Comparison of ENCODE assay signal across 8 mouse cellular contexts in the genomic region with DNA sequence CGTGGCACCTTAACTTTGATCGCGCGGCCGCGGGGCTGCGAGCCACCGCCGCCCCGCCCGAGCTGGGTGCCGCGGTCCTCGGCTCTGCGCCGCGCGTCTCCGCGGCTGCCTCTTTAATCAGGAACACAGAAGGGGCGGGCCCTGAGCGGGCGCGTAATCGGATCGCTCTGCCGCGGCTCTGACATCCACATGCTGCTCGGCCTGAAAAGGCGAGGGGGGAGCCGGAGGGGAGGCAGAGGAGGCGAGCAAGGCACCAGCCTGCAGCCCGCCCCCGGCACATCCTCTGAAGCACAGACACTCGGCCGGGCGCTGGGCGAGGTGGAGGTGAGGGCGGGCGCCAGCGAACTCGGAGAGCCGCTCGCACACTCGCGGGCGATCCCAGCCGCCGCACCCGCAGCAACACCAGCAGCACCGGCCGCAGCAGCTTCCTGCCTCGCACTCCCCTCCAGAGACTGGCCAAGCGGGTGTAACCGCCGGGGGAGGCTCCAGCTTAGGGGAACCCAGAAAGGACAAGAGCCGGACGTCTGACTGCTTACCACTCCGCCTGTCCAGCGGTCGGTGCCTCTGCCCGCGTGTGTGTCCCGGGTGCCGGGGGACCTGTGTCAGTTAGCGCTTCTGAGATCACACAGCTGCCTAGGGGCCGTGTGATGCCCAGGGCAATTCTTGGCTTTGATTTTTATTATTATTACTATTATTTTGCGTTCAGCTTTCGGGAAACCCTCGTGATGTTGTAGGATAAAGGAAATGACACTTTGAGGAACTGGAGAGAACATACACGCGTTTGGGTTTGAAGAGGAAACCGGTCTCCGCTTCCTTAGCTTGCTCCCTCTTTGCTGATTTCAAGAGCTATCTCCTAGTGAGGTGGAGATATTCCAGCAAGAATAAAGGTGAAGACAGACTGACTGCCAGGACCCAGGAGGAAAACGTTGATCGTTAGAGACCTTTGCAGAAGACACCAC. TPM values are rescaled to one million over a fixed set of nuclear protein-coding genes. Genes with fewer than 3 reads are reported as not detected.
A peak's percentile ranks its signal among the peaks of the same experiment; 100 is the strongest.
DNase-seq lines count a peak whose midpoint lies in the region; ATAC-seq and TF ChIP-seq lines count a peak whose summit lies in the region.

Nrp2 (plus strand) TSS at position 128 of the 959 bp plus-strand sequence.

- no peaks in the 10 kb centered on the region for H3K36me3 ChIP-seq in forebrain, embryonic 12.5 days (replicated peaks)
- no peaks in the 10 kb centered on the region for H3K36me3 ChIP-seq in heart, embryonic 14.5 days (ENCODE audit: control insufficient read depth, insufficient read depth, low read length)
- no peaks in the 10 kb centered on the region for H3K36me3 ChIP-seq in kidney, postnatal 0 days (ENCODE audit: insufficient read depth, low read length)
- no peaks in the 10 kb centered on the region for H3K36me3 ChIP-seq in liver, embryonic 14.5 days (replicated peaks; ENCODE audit: control insufficient read depth, insufficient read depth, low read depth)
- no peaks in the 10 kb centered on the region for H3K36me3 ChIP-seq in splenic B cell, adult 2 months (ENCODE audit: control insufficient read depth, insufficient read depth, low read length, poor library complexity, severe bottlenecking)

- H3K27me3 ChIP-seq in forebrain, embryonic 12.5 days, result peaks cover 67% of the 10 kb centered on the region
- H3K27me3 ChIP-seq in heart, embryonic 14.5 days (ENCODE audit: control insufficient read depth, insufficient read depth, low read length), result peaks cover 13% of the 10 kb centered on the region
- H3K27me3 ChIP-seq in kidney, postnatal 0 days (ENCODE audit: insufficient read depth, low read length), result peaks cover 14% of the 10 kb centered on the region; the same call in 1 of the 2 replicates
- H3K27me3 ChIP-seq in liver, embryonic 14.5 days (ENCODE audit: control insufficient read depth, insufficient read depth, low read length), result peaks cover 70% of the 10 kb centered on the region
- H3K27me3 ChIP-seq in splenic B cell, adult 2 months (ENCODE audit: control insufficient read depth, insufficient read depth, low read length, poor library complexity, severe bottlenecking), result no peaks in the 10 kb centered on the region

- peak within 1 kb of the TSS; percentile 76 for H3K4me3 ChIP-seq in brown adipose tissue, adult 24 weeks (ENCODE audit: insufficient read depth, low read depth, low read length)
- H3K4me3 ChIP-seq in forebrain, embryonic 12.5 days (replicated peaks), result peak within 1 kb of the TSS; percentile 55
- H3K4me3 ChIP-seq in heart, embryonic 14.5 days (ENCODE audit: control insufficient read depth in 1 of 2, insufficient read depth in 1 of 2, low read depth in 1 of 2, low read length in 2 of 2), result peak within 1 kb of the TSS; percentile 55 to 75
- H3K4me3 ChIP-seq in kidney, postnatal 0 days (replicated peaks; ENCODE audit: low read depth, low read length), result peak within 1 kb of the TSS; percentile 52
- H3K4me3 ChIP-seq in liver, embryonic 14.5 days (ENCODE audit: insufficient read depth in 1 of 2, low read depth in 2 of 2, low read length in 2 of 2), result peak within 1 kb of the TSS; percentile 40 to 41

- no peaks in the 10 kb centered on the region for H3K9me3 ChIP-seq in forebrain, embryonic 12.5 days
- H3K9me3 ChIP-seq in heart, embryonic 14.5 days (ENCODE audit: control insufficient read depth, low read length), result no peaks in the 10 kb centered on the region
- no peaks in the 10 kb centered on the region for H3K9me3 ChIP-seq in kidney, postnatal 0 days (replicated peaks; ENCODE audit: low read length)
- H3K9me3 ChIP-seq in liver, embryonic 14.5 days (ENCODE audit: control insufficient read depth, low read length), result no peaks in the 10 kb centered on the region

- under 1% methylated on average over 67 of the region's 76 CpGs for WGBS in forebrain, embryonic 12.5 days
- WGBS in heart, embryonic 14.5 days, result under 1% methylated on average over 74 of the region's 76 CpGs
- WGBS in kidney, postnatal 0 days, result under 1% methylated on average over 75 of the region's 76 CpGs
- under 1% methylated on average over 65 of the region's 76 CpGs for WGBS in liver, embryonic 14.5 days (ENCODE audit: insufficient replicate concordance)

- TF ChIP-seq EP300 in liver, embryonic 14.5 days (IDR thresholded peaks at IDR 0.05; ENCODE audit: low read depth), result no peak

- ATAC-seq in forebrain, embryonic 12.5 days (ENCODE audit: low FRiP score), result peak; percentile 90
- ATAC-seq in heart, embryonic 14.5 days (ENCODE audit: insufficient number of reproducible peaks, insufficient read depth, low FRiP score, low read depth), result peak; percentile 56
- ATAC-seq in kidney, postnatal 0 days (replicated peaks; ENCODE audit: low FRiP score, low read depth), result peak; percentile 58
- peak; percentile 37; the same call in 1 of the 2 replicates for ATAC-seq in liver, embryonic 14.5 days (ENCODE audit: insufficient read depth)

- no peak for TF ChIP-seq CTCF in kidney, postnatal 0 days (IDR thresholded peaks at IDR 0.05; ENCODE audit: low read depth)
- no peak for TF ChIP-seq CTCF in liver, embryonic 14.5 days (IDR thresholded peaks at IDR 0.05; ENCODE audit: low read depth)

- DNase-seq in CD4-positive helper T cell, adult 2 months (ENCODE audit: low read depth, low spot score), result peak; percentile 49
- peak; percentile 88 for DNase-seq in kidney, postnatal 0 days (ENCODE audit: low spot score)
- DNase-seq in liver, embryonic 14.5 days (ENCODE audit: low read depth in 3 of 3, low spot score in 3 of 3), result no peak
- DNase-seq in neural tube, embryonic 10.5 days (ENCODE audit: extremely low spot score, low spot score), result peak; percentile 87
- DNase-seq in splenic B cell, adult 2 months (ENCODE audit: low read depth, low spot score), result peak; percentile 60

- peak within 1 kb of the TSS; percentile 94 for H3K4me2 ChIP-seq in forebrain, embryonic 12.5 days
- peak within 1 kb of the TSS; percentile 100 for H3K4me2 ChIP-seq in heart, embryonic 14.5 days (ENCODE audit: low read length)
- peak within 1 kb of the TSS; percentile 72 for H3K4me2 ChIP-seq in kidney, postnatal 0 days (ENCODE audit: low read length)
- H3K4me2 ChIP-seq in liver, embryonic 14.5 days (ENCODE audit: low read depth), result peak within 1 kb of the TSS; percentile 62

- peak within 1 kb of the TSS; percentile 93 for H3K27ac ChIP-seq in brown adipose tissue, adult 24 weeks (replicated peaks; ENCODE audit: low read depth, low read length)
- peak within 1 kb of the TSS; percentile 76 for H3K27ac ChIP-seq in forebrain, embryonic 12.5 days
- peak within 1 kb of the TSS in 1 of 2 experiments; percentile 61; a peak in 2 of 4 replicates for H3K27ac ChIP-seq in heart, embryonic 14.5 days (replicated peaks in 1 of 2; ENCODE audit: control insufficient read depth in 1 of 2, insufficient read depth in 1 of 2, low read depth in 2 of 2, low read length in 2 of 2)
- H3K27ac ChIP-seq in kidney, postnatal 0 days, result peak within 1 kb of the TSS; percentile 43; the same call in 1 of the 2 replicates
- H3K27ac ChIP-seq in liver, embryonic 14.5 days, result no peak within 1 kb of the TSS

- peaks cover 7% of the 10 kb centered on the region; the same call in 1 of the 2 replicates for H3K4me1 ChIP-seq in brown adipose tissue, adult 24 weeks (ENCODE audit: control insufficient read depth, insufficient read depth, insufficient read length, low read length)
- peaks cover 57% of the 10 kb centered on the region for H3K4me1 ChIP-seq in forebrain, embryonic 12.5 days
- peaks cover 7 to 19% of the 10 kb centered on the region in 2 experiments; a peak in 3 of 4 replicates for H3K4me1 ChIP-seq in heart, embryonic 14.5 days (ENCODE audit: control insufficient read depth in 2 of 2, insufficient read depth in 2 of 2, low read length in 2 of 2)
- peaks cover 21% of the 10 kb centered on the region for H3K4me1 ChIP-seq in kidney, postnatal 0 days (replicated peaks; ENCODE audit: insufficient read depth, low read length)
- H3K4me1 ChIP-seq in liver, embryonic 14.5 days (replicated peaks; ENCODE audit: control insufficient read depth in 2 of 2, insufficient read depth in 2 of 2, low read length in 1 of 2), result no peaks in the 10 kb centered on the region

- peak within 1 kb of the TSS; percentile 64 for H3K9ac ChIP-seq in forebrain, embryonic 12.5 days
- H3K9ac ChIP-seq in heart, embryonic 14.5 days (ENCODE audit: low read length), result peak within 1 kb of the TSS; percentile 79
- H3K9ac ChIP-seq in kidney, postnatal 0 days (ENCODE audit: low read depth, low read length), result peak within 1 kb of the TSS; percentile 58
- H3K9ac ChIP-seq in liver, embryonic 14.5 days (replicated peaks), result no peak within 1 kb of the TSS

RNA-seq across cellular contexts. Expression of gene Nrp2, which starts in this region (rescaled TPM):
- 40.3 and 43.2 TPM in 2 replicates for polyA plus RNA-seq in brown adipose tissue, adult 24 weeks (2012; ENCODE audit: insufficient read depth, insufficient read length, missing spikeins)
- polyA plus RNA-seq in forebrain, embryonic 12.5 days (2016; fragmentation: Nextera tagmentation; extraction: Ambion mirVana), result 31.1 and 33.1 TPM in 2 replicates
- 6.1 and 7.5 TPM in 2 replicates for polyA plus RNA-seq in heart, embryonic 14.5 days (2014; fragmentation: Nextera tagmentation; extraction: Ambion mirVana)
- polyA plus RNA-seq in kidney, postnatal 0 days (2015; fragmentation: Nextera tagmentation; extraction: Ambion mirVana), result 5.4 and 5.6 TPM in 2 replicates
- 0.76 and 0.77 TPM in 2 replicates for polyA plus RNA-seq in liver, embryonic 14.5 days (2012; rRNA removed)
- 0.32 and 0.91 TPM in 2 replicates for polyA plus RNA-seq in liver, embryonic 14.5 days (2014; fragmentation: Nextera tagmentation; extraction: Ambion mirVana)

Comparison
In these comparisons a context has a peak if more than half of its experiments do, and no peak if none do; other contexts are left out.
1. Peak in ATAC-seq, H3K4me3 ChIP-seq and H3K4me2 ChIP-seq in liver, embryonic 14.5 days; RNA of the gene not detected or under 1 TPM.
2. DNase-seq: peak in CD4-positive helper T cell, adult 2 months (single experiment), kidney, postnatal 0 days (single experiment), neural tube, embryonic 10.5 days (single experiment) and splenic B cell, adult 2 months (single experiment); none in liver, embryonic 14.5 days (0 of 3).
3. ATAC-seq: peak in every context shown above with its lines; median percentile 90 in forebrain, embryonic 12.5 days; 58 in kidney, postnatal 0 days; 56 in heart, embryonic 14.5 days; 37 in liver, embryonic 14.5 days.
4. Peak in every context shown above with its lines, with median percentiles within 50 percentile points of each other: H3K4me3 ChIP-seq and H3K4me2 ChIP-seq.